Mouse (Mus musculus) cerebellum, adult 18-20 months (tissue): Measurements from ENCODE around the gene Itpr1.

Experiments used
- DNase-seq, 2 experiments: peaks; one replicate each; pipeline ENCODE4 v3.0.0; 2021

The Itpr1 gene

DNA sequence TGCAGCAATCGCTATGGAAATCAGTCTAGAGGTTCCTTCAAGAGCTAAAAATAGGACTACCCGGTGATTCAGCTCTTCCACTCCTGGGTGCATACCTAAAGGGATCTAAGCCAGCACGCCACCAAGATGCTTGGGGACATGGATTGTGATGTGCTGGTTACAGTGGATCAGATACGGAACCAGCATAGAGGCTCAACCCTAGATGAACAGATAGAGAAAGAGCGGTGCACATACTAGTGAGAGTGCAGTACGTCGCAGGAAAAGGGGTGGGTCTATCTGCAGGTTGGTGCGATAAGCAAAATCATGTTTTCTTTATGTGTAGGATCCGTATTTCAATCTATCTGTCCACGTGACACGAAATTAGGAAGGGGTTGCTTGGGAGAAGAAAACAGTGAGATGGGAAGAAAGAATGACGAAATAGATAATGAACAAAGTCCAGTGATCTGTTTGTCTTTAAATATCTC, 113.1 kb downstream of the Itpr1 start:
- DNase-seq, result no peak

DNA sequence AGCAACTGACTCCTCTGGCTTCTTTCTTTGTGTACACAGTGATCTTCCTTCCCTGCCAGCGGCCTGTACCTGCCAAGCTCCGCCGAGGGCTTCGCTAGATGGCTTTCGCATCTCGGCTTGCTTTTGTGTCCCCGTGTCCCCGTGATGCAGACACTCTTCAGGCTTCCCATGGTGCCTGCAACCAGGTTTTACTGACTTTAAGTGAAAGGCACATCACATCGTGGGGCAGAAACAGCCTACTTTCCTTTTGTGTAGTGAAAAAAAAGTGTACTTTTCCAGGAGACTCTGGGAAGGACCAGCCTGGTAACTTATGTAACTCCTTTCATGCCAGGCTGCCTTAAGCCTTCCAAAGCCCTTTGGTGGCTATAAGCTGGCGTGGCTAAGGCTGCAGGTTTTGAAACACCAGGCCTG, 113.9 kb downstream of the Itpr1 start:
- DNase-seq, result peak; percentile 20 to 25

DNA sequence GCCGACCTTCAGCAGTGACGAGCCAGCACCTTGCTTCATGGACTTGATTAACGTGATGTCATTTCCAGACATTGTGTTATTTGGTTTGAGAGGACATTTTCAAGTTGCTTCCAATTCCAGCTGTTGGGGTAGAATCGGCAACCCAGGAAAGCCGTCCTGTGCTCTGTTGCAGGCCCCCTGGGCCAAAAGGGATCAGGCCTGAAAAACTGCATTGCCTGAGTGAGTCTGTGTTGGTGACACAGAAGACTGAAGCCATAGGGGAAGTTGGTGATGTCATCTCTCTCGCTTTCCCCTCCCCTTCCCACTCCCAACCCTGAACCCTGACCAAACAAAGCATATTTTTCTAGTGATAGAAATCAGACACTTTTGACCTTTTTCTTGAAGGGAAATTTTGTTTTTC, 114.7 kb downstream of the Itpr1 start:
- DNase-seq, result no peak

DNA sequence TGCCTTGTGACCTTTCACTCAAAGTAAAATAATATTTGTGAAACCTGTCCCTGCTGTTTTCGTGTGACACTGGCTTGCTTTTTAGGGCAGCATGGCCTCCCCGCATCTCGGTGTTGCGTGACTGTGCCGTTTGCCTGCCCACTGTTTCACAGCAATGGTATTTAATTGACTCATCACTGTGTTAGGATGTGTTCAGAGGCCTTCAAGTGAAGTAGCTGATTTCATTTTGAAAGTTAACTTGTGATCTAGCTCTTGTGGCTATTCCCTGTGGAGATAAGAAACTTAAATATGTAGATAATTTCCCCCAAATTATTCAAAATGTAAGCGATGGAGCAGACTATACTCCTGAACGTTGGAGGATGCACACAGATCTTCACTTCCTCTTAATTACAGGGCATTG, 115.4 kb downstream of the Itpr1 start:
- DNase-seq, result no peak

DNA sequence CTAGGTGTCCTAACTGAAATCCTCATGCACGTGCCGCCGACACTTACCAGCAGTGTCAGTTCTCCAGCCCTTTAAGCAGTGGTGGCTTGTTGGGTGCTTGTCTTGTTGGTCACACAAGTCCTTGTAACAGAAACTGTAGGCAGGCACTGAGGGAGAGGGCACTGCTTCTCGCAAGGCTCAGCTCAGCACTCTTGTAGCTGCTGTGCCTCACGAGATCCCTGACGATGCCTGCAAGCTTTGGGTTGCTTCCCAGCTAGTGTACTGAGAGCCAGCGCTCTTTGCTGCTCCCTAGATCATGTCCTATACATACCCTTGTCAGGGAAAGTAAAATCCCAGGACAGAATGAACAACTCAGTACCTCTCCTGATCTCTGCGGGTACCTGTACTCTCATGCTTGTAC, 117.6 kb downstream of the Itpr1 start:
- no peak for DNase-seq

DNA sequence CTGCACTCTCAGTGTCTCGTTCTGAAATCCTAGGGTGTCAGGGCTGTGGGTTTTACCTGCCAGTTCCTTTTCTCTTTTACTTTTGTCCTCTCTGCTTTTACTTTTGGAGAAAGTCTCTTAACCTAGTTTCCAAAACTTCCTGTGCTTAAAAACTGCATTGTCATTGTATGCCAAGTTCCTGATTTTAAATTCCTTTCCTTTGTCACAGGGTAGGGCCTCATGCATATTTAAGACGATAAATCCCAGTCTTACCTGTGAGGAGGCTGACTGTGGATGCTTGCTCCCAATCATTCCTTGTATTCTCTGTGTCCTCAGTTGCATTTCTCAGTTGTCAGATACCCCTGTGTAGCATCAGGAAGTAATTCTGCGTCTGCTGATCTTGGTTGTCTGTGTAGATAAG, 118.4 kb downstream of the Itpr1 start:
- DNase-seq, result no peak

DNA sequence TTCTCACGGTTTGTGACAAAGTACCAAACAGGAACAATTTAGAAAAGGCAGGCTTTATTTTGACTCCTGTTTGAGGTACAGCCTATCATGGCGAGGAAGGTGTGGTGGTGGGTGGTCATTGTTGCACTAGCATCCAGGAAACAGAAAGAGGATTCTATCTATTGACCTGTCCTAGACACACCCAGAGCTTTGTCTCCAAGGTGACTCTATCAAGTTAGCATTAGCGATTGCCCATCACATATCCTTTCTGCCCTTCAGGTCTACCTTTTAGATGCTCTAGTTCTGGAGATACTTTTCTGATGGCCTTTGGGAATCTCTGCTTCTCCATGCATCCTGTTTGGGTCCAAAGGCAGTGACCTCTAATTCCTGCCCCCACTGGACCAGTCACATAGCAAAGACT, 121.2 kb downstream of the Itpr1 start:
- no peak for DNase-seq

DNA sequence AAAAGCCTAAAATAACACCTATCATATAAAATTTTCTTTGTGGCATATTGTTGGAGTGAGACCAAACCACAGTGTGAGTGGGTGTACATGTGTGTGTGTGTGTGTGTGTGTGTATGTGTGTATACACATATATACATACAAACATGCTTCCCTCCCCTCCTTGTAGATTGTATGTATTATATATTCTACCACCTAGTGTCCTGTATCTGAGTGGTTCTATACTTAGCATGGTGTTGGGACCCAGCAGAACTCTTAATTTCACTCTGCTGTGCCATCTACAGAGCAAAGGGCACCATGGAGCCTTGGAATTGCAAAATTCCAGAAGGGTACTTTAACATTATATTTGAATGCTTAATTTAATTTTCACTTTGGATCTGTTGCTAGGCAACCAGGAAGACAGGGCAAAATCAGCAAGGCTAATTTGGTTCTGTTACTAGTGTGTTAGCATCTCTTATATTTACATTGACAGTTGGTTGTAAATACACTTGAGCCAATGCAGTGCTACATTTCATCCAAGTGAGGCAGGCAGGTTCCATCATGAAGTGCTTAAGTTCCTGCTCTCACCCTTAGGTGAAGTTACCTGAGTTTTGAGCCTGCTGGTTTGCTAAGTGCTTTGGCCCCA, 122.4 kb downstream of the Itpr1 start:
- DNase-seq, result no peak

DNA sequence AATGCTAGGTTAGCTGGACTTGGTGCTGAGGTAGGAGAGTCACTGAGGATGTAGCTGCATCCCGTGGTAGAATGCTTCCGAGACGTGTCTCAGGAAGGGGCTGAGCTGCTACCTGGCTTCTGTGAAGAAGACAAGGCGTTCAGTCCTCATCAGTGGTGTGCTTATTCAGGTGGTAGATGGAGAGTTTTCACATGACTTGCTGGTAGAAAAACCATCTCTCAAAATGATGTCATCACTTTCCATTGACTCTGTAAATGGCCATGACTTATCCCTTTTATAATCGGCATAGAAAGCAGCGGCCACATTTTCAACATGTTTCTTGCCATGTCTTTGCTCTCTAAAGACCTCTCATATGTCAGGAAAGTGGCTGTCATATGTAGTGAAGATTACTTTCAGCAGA, 123.6 kb downstream of the Itpr1 start:
- no peak for DNase-seq

DNA sequence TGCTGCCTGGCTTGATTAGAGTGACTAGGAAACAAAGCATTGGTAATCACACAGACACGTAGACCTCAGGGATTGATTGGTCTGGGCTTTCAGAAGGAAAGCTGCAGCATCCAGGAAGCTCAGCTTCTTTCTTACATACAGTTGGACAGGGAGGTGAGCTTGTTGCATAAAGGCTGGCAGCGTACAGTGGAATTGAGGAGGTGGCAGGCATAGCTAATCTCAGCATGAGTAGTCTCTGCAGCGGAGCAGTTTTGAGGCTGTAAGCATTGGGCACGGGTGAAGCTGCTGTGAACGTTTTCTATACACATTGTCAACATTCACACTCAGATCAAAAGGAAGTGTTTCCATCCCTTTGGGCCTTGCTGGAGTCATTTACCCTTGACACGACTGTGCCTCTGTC, 124.4 kb downstream of the Itpr1 start:
- DNase-seq, result no peak

DNA sequence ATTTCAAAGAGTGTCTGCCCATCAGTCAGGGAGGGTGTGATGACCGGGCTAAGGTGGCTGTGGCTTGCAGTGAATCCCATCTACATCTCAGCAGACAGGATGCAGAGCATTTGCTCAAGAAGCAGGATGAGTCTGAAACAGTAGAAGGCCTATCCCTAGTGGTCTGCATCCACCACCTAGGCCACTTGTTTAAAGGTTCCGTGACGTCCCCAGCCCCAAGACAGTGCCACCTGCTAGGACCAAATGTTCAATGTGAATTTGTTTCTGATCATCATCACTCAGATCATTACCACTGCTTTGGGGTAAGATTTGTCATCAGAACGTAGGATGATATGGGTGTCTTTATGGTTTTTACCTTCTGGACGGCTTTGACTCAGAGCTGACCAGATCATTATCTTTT, 125.5 kb downstream of the Itpr1 start:
- no peak for DNase-seq

DNA sequence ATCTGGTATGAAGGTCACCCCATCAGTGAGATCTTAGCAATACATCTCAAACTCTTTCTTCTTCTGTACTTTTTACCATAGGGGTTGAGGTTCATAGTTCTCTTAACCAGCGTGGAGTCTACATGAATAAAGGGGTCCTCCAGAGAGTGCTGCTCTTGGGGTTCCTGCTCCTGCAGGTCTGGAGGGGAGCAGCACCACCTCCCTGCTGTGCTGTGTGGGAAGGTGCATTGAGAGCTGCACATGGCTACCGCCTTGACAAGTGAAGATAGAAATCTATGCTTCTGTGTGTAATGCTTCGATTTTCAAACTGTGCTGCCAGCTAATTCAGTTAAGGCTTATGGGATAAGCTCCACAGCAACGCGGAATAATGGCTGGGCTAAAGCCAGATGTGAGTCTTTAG, 130.1 kb downstream of the Itpr1 start:
- no peak for DNase-seq

DNA sequence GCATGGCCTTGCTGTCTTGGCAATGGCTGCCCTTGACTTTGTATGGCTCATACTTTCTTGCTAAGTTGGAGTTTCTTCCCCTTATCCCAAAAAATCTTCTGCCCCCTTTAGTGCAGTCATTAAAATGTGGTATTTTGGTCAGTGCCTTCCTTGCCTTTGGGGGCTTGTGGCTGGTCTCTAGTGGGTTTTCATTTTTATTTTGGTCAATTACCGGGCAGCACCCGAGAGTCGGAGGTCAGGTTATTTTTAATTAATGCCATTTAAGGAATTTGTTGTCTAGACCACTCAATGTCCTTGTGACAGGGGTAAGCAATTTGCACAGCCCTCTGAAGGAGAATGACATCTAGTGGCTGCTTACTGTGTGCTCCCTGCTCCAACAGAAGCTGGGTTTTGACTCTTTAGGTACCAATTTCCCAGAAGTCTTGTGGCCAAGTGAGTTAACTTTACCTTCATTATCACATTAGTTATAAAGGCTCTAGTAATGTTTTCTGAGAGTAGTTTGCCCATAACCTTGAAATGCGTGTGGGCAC, 130.9 kb downstream of the Itpr1 start:
- no peak for DNase-seq

DNA sequence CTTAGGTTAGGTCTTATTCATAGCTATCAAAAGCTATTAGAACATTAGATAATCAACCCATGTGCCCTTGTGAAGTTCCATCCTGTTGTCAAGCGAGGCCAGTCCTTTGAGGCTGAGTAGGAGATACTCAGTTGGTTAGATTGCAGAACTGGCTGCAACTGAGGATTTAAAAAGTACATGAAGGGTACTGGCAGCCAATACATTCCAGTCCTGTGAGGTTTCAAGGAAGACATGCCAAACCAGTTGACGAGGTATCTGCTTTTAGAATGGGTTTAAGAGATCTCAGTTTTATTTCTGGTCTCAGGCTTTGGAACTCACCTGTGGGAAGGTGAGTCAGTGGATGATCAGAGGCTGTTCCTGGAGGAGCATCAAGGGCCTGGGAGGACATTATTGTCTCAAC, 137.9 kb downstream of the Itpr1 start:
- DNase-seq, result no peak

DNA sequence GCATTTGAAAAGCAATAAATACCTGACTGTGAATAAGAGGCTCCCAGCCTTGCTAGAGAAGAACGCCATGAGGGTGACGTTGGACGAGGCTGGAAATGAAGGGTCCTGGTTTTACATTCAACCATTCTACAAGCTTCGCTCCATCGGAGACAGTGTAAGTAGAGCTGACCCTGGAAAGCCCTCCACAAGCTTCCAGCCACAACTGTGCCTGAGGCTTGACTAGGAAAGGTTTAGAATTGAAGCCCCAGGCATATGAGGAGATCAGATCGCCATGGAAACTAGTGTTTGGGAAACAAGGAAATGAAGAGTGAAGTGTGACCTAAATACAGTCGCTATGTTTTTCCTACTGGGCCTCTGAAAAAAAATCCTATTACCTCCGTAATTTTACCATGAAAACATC, 139.1 kb downstream of the Itpr1 start:
- no peak for DNase-seq

DNA sequence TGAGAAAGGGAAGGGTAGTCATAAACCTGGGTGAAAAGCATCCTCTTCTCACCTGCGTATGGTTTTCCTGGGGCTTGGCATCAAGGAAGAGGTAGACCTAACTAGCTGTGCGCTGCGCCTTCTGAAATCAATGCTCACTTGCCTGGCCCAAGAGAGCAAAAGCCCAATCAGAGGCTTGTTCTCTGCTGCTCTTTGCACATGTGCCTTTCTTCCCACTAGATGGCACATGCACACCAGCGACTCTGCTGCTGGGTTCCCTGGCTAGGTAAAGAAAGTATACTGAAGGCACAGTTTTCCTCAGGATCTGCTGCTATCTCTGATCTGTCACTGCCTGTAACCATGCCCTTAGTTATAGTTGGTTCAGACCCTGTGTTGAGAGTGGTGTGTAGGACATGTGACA, 154.5 kb downstream of the Itpr1 start:
- DNase-seq, result no peak

DNA sequence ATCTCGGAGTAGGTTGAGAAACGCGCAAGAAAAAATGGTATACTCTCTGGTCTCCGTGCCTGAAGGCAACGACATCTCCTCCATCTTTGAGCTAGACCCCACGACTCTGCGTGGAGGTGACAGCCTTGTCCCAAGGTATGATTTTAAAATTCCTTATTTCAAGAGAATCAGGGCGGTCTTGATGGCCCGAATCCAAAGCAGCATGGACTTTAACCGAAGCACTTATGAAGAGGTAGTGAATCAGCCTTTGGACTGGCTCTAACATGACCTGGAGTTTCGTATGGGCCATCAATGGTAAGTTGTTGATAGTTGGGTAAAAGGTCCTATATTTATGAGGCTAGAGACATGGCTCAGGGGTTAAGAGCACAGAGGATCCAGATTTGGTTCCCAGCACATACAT, 156.1 kb downstream of the Itpr1 start:
- no peak for DNase-seq

DNA sequence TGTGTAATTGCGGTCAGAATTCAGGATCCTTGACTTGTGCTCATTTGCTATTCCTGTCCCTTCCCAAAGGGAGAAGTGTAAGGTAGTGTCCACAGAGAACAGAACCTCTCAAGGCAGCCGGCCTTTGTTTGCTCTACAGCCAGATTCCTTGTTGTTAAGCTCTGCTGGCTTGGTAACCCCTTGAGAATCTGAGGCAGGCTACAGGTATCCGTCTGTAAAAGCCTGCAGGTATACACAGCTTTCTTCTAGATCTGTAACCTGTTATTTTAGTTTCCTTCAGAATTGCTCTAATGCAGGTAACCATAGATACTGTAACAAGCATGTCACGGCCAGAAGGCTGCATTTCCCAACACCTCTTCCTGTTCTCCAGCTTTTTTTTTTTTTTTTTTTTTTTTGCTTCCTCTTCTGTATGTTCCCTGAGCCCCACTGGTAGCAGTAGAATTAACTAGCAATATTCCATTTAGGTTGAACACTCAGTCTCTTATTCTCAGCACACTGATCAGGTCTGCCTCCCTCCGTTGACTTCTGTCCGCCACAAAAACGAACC, 158.5 kb downstream of the Itpr1 start:
- DNase-seq, result no peak

DNA sequence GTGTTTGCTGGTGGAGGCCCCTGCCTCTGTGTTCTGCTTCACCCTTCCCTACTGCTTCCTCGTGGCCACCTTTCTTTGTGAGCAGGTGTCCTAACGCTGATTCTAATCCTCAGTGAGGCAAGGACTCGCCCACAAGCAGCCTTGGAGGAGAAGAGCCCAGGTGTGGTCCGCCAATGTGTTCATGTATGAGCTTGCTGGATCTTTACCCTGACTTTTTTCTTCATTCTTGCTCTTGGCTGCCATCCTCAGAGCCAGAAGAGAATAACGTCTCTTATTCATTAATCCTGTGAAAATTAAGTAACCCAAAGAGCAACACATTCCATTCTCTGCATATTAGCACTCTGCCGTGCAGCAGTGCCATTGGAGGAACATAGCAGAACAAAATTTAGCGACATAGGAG, 161.1 kb downstream of the Itpr1 start:
- DNase-seq, result no peak

DNA sequence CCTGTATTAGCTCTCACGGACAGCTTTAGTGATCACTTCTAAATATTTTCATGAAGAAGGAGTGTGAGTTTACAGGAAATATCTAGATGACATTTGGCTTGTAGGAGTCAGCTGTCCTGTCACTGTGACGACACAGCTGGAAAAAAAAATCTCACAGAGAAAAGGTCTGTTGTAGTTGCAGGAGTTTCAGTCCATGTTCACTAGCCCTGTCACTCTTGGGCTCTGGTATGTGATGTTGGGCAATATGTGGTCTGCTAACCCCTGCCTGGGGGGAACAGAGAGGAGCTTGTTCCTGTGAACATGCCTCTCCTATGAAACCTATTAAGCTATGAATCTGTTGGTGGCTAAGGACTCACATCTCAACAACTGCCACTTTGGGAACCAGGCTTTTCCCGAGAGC, 166.1 kb downstream of the Itpr1 start:
- no peak for DNase-seq

DNA sequence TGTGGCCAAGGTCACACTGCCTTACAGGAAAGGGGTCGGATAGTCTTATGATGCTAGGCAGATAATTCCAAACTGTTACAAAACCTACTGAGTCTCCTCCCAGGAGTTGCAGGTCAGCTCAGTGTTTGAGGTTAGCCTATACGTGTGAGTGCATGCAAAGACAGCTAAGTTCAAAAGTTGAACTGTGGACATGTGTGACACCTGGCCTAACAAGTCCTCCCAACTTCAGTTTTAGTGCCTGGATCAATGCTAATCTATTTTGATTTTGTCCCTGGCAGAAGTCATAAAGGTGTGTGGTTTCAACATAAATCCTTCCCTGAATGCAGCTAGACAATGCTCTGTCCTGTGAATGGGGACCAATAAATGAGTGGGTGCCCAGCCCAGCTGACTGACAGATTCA, 167.3 kb downstream of the Itpr1 start:
- no peak for DNase-seq

DNA sequence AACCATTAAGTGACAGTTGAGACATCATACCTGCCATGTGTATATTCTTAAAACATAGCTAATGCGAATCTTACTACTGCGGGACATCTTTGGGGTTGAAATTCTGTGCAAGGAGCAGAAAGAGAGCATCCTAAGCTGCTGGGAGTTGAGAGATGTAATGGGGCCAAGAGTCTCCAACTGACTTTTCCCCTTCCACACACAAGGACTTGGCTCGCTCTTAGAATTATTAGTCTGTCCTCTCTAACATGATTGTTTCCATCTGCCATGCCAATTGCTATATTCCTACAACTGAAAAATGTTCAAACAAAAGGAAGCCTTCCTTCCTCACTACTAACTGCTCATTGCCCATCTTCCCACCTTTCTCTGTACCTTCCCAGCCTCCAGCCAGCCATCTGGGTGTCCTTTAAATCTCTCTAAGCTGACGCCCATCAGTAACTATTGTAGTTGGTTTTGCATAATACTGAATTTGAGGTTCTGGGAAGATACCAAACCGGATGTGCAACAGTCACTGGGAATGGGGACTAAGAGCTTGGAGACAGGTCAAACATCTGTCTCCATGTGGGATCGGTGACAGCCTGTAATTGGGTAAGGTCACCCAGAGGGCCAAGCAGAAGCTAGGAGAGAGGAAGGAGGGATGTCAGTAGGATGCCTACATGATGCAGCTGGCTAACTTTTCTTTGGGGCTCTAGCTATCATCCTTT, 177.9 kb downstream of the Itpr1 start:
- DNase-seq, result no peak

DNA sequence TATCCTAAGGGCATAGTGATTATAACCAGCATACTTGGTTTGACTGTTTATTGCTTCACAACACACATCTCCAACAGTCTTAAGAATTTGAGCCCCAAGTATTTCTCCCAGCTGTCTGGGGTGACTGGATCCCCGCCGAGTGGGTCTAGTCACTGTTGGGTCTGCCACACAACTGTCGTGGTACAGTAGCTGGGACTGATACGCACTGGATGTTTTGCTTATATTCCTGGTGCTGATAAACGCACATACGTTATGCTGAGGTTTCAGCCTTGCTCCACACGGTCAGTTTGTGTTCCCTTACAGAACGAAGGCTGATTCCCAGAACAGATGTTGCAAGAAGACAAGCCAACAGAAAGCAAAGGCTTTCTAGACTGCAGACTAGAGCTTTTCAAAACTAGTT, 180.2 kb downstream of the Itpr1 start:
- no peak for DNase-seq

DNA sequence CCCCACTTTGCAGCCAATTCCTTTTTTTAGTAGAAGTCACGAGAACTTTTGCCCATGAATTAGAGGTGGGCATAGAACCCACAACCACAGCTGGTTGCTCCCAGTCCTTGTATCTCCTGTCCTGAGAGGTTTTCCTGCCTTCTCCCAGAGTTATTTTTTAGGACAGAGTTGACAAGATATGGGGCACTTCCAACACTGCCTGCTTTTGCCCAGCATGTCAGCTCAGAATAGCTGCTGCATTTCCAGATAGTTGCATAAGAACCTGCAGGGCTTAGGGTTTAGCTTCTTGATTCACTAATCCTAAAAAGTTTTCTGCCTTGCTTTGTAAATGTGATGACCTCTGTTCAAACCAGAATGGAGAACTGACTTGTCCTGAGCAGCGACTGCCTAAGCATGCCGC, 185.1 kb downstream of the Itpr1 start:
- DNase-seq, result no peak
